Mouse (Mus musculus): ENCODE measurements around the gene Epb41l2. TPM values are rescaled to one million over a fixed set of nuclear protein-coding genes. Genes with fewer than 3 reads are reported as not detected.

The Epb41l2 gene
- polyA plus RNA-seq, 1 experiment from 2014 or later = 101 TPM

DNA sequence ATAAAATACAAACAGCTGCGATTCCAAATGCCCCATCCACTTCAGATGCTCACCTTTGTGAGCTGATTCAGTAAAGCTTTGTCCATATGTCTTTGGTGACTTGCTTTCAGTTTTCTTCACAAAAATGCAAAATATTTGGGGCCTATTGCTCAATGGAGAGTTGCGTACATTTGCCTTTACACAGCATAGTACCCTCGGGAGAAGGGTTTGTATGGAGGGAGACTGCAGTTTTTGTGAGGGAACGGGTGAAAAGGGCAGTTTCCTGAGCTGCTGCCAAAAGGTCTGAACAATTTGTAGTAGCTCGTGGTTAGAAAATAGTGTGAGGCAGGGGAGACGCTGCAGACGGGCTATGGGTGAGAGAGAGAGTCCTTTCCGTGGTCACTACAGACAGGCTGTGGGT lies 40.5 kb downstream of the Epb41l2 start:
- 44% methylated on average over 8 of the region's 8 CpGs for WGBS (ENCODE audit: missing documents)
- H3K36me3 ChIP-seq (ENCODE audit: inconsistent target) = no peaks in the 10 kb centered on the region
- no peak overlapping the region for H3K27ac ChIP-seq
- H3K4me3 ChIP-seq (ENCODE audit: inconsistent target) = no peak overlapping the region
- peaks cover 100% of the 10 kb centered on the region for H3K79me2 ChIP-seq (ENCODE audit: inconsistent target)

- WGBS (ENCODE audit: missing documents) = 94% methylated on average over 9 of the region's 9 CpGs
- Histone ChIP-seq H3K79me2 (ENCODE audit: inconsistent target) (peaks cover 100% of the 10 kb centered on the region), H3K27ac (no peak overlapping the region), H3K4me3 (ENCODE audit: inconsistent target) (no peak overlapping the region), H3K36me3 (ENCODE audit: inconsistent target) (no peaks in the 10 kb centered on the region)
These were observed 41.0 kb downstream of the Epb41l2 start for GRCm38 (mm10) chr10:25400646-25401045.

- H3K4me3 ChIP-seq (ENCODE audit: inconsistent target) = no peak overlapping the region
- no peak overlapping the region for H3K27ac ChIP-seq
- 73% methylated on average over 2 of the region's 2 CpGs for WGBS (ENCODE audit: missing documents)
- H3K36me3 ChIP-seq (ENCODE audit: inconsistent target) = no peaks in the 10 kb centered on the region
- H3K79me2 ChIP-seq (ENCODE audit: inconsistent target) = peaks cover 100% of the 10 kb centered on the region
These were observed 41.8 kb downstream of the Epb41l2 start for GRCm38 (mm10) chr10:25401356-25401755.

GRCm38 (mm10) chr10:25402886-25403285 lies 43.3 kb downstream of the Epb41l2 start:
- Histone ChIP-seq H3K27ac (no peak overlapping the region), H3K4me3 (ENCODE audit: inconsistent target) (no peak overlapping the region), H3K36me3 (ENCODE audit: inconsistent target) (no peaks in the 10 kb centered on the region), H3K79me2 (ENCODE audit: inconsistent target) (peaks cover 100% of the 10 kb centered on the region)
- 100% methylated on average over 1 of the region's 1 CpGs for WGBS (ENCODE audit: missing documents)

DNA sequence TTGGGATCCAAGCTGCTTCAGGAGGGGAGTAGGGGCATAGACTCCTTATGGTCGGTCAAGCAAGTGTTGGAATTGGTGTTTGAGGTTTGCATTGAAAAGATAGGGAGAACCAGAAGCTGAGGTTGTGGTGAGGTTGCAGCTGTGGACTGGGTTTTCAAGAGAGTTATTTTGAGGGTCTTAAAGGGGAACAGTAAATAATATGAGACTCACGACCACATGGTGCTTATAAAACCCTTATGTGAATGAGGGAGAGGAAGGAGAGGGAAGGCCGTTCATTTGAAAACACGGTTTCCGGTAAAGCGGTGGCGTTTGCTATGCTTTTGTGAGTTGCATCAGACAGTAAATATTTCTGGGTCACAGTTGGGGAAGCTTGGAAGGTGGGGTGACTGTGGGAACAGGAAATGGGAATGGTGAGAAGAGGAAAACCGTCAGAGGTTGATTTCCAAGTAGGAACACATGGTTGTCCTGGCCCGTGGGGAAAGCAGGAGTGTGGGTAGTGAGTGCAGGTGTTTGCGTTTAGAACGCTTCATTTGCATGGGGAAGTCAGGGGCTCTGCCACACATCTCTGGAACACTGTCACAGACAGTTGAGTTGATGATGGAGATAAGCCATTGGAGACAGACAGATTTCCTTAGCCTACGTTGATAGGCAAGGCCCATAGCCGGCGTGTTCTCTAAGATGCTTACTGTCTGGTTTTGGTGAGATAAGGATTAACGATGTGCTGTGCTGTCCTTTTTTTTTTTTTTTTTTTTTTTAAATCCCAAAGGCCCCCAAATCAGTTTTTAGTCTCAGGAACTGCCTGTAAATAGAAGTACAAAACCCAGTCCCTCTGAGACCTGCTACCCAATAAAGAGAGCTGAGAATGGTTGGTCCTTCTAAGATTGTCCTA lies 44.5 kb downstream of the Epb41l2 start:
- Histone ChIP-seq H3K4me3 (ENCODE audit: inconsistent target) (no peak overlapping the region), H3K36me3 (ENCODE audit: inconsistent target) (no peaks in the 10 kb centered on the region), H3K79me2 (ENCODE audit: inconsistent target) (peaks cover 100% of the 10 kb centered on the region), H3K27ac (no peak overlapping the region)
- WGBS (ENCODE audit: missing documents) = 24% methylated on average over 15 of the region's 15 CpGs

DNA sequence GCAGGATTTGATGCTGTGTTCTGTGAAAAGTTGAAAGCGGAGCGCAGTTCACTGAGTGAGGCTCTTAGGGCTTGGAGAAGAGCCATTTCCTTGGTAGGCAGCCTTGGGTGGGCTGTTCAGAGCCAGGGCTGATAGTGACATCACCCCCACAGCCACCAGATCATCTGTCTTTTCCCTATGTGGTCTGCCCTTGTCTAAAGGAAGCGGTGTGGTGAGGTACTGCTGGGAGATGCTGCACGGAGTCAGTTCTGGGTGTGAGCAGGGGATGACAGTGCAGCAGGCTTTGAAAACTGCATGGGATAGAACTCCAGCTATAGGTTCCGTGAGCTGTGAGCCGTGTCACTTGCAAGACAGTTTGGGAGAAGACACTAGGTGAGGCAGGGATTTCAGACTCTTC lies 45.1 kb downstream of the Epb41l2 start:
- 84% methylated on average over 6 of the region's 6 CpGs for WGBS (ENCODE audit: missing documents)
- no peak overlapping the region for H3K27ac ChIP-seq
- peaks cover 100% of the 10 kb centered on the region for H3K79me2 ChIP-seq (ENCODE audit: inconsistent target)
- no peaks in the 10 kb centered on the region for H3K36me3 ChIP-seq (ENCODE audit: inconsistent target)
- H3K4me3 ChIP-seq (ENCODE audit: inconsistent target) = no peak overlapping the region

DNA sequence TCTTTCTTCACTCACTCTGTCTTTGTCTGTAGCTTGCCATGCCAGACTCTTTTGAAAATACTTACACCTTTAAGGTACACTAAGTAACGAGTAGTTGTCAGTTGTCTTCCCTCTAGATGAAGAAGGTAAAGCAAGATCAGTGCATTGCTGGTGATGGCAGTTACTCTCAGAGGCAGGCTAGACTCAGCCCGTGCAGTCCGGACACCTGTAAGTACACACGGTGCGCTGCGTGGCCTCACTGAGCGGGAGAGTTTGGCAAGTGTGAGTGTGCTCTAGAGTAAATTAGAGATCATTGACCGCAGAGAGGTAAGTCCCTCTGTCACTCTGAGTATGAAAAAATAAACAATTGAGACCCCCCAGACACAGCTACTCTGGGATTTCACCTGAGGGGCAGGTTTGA lies 46.0 kb downstream of the Epb41l2 start:
- Histone ChIP-seq H3K27ac (no peak overlapping the region), H3K4me3 (ENCODE audit: inconsistent target) (no peak overlapping the region), H3K79me2 (ENCODE audit: inconsistent target) (peaks cover 100% of the 10 kb centered on the region), H3K36me3 (ENCODE audit: inconsistent target) (no peaks in the 10 kb centered on the region)
- WGBS (ENCODE audit: missing documents) = 96% methylated on average over 8 of the region's 8 CpGs

DNA sequence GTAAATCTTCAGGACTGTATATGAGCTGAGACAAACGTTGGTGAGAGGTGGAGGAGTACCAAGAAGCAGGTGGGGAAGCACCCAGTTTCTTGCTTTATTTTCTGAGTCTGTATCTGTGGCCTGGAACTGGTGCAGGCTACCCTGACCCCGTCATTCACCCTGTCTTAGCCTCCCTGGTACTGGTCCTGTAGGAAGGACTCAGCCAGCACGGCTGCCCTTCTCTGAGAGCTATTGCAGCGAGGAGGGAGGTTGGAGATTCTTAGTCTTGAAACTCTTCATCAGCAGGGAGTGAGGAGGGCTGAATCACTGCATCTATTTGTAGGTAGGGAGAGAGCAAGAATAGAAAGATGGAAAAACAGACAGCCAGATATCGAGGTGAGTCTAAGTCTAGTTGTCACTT lies 47.1 kb downstream of the Epb41l2 start:
- no peak overlapping the region for H3K27ac ChIP-seq
- H3K36me3 ChIP-seq (ENCODE audit: inconsistent target) = no peaks in the 10 kb centered on the region
- no peak overlapping the region for H3K4me3 ChIP-seq (ENCODE audit: inconsistent target)
- peaks cover 91% of the 10 kb centered on the region for H3K79me2 ChIP-seq (ENCODE audit: inconsistent target)
- 87% methylated on average over 5 of the region's 5 CpGs for WGBS (ENCODE audit: missing documents)

DNA sequence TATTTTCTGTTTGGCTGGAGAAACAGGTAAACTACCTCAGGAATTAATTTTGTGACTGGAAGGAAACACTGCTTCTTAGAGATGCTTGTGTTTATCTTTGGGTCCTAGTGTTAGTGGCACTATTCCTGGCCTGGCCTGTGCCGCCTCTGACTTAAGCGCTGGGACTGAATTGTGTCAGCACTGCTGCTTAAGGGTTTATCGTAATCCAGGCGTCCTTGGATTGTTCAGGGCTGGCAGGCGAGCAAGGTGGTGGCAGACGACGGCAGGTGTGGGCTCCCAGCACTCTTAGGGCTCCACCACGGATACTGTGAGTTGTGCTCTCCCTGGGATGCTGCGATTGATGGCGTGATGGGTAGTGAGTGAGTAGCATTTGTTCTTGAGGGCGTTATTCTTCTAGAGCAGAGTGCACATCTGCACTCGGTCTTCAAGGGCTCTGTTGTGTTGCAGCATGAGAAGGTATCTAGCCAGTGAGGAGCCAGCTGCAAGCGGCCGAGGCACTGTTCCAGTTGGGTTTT lies 48.6 kb downstream of the Epb41l2 start:
- WGBS (ENCODE audit: missing documents) = 94% methylated on average over 14 of the region's 14 CpGs
- Histone ChIP-seq H3K27ac (no peak overlapping the region), H3K36me3 (ENCODE audit: inconsistent target) (no peaks in the 10 kb centered on the region), H3K4me3 (ENCODE audit: inconsistent target) (no peak overlapping the region), H3K79me2 (ENCODE audit: inconsistent target) (peaks cover 91% of the 10 kb centered on the region)

DNA sequence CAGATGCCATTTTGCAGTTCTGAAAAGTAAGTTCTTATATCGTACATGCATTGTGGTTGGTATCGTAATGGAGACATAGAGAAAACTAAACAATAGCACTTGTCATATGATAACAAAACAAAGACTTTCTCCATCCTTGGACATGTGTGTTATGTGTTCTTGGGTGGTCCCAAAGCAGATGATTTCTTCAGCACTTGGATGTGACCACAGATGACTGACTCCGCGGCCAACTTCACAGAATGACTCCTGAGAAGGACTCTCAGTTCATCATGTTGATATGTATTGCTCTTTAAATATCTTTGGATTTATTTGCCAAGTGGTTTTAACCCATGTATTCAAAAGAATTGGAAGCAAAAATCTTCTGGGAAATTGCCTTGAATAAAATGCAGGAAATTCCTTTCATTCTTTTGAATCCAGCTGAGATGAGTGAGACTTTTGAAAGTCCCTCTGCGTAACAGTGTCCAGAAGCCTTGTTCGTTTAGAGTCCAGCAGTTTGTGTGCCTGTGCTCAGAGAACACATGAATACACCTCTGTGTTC lies 52.3 kb downstream of the Epb41l2 start:
- peaks cover 91% of the 10 kb centered on the region for H3K79me2 ChIP-seq (ENCODE audit: inconsistent target)
- H3K27ac ChIP-seq = no peak overlapping the region
- WGBS (ENCODE audit: missing documents) = 93% methylated on average over 6 of the region's 6 CpGs

DNA sequence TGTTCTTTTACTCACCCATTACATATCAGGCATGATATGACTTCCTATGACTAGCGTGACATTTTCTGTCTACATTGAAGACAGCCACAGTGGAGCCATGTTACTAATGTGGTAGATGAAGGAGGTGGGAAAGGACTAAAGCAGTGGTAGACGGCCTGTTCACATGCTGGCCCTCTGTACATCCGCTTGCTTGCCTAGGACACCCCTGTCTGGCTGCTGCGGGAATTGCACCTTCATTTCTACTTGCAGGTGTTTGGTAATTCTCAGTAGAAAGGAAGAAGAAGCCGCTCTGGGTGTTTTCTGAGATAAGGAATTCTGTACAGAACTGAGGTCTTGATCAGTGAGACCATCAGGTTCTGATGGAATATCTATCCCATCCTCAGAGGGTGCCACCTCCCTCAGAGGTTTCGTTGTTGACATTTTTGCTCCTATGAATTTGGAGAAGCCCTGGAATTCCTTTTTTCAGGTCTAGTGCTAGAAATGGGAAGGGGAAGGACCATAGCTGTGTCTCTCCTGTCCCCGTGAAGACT lies 55.7 kb downstream of the Epb41l2 start:
- Histone ChIP-seq H3K79me2 (ENCODE audit: inconsistent target) (peaks cover 75% of the 10 kb centered on the region), H3K4me3 (ENCODE audit: inconsistent target) (no peak overlapping the region), H3K27ac (no peak overlapping the region), H3K36me3 (ENCODE audit: inconsistent target) (no peaks in the 10 kb centered on the region)
- 83% methylated on average over 7 of the region's 7 CpGs for WGBS (ENCODE audit: missing documents)

More for the DNA sequence above, 52.3 kb downstream of the Epb41l2 start:
- Histone ChIP-seq H3K4me3 (ENCODE audit: inconsistent target) (no peak overlapping the region), H3K36me3 (ENCODE audit: inconsistent target) (no peaks in the 10 kb centered on the region)

GRCm38 (mm10) chr10:25416696-25417095 lies 57.1 kb downstream of the Epb41l2 start:
- no peaks in the 10 kb centered on the region for H3K36me3 ChIP-seq (ENCODE audit: inconsistent target)
- no peak overlapping the region for H3K4me3 ChIP-seq (ENCODE audit: inconsistent target)
- 86% methylated on average over 5 of the region's 5 CpGs for WGBS (ENCODE audit: missing documents)
- peaks cover 70% of the 10 kb centered on the region for H3K79me2 ChIP-seq (ENCODE audit: inconsistent target)
- no peak overlapping the region for H3K27ac ChIP-seq

DNA sequence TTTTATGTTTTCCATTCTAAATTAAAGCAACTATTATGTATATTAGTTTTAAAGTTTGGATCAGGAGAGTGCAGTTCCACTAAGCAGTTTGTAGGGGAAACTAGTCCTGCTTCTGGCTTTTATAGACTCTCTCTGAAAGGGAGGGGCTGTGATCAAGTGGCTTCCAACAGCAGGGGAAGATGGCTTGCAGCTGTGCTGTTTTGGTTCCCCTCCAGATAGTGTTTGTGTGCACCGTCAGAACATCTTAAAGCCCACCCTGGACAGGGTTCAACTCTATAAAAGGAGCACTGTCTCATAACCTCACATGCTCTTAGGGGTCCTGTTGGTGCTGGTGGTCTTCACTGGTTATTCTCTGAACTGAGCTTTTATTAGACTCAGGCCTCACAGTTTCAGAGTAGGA lies 66.5 kb downstream of the Epb41l2 start:
- WGBS (ENCODE audit: missing documents) = 47% methylated on average over 1 of the region's 1 CpGs
- H3K27ac ChIP-seq = no peak overlapping the region
- no peak overlapping the region for H3K4me3 ChIP-seq (ENCODE audit: inconsistent target)
- H3K79me2 ChIP-seq (ENCODE audit: inconsistent target) = peaks cover 52% of the 10 kb centered on the region
- no peaks in the 10 kb centered on the region for H3K36me3 ChIP-seq (ENCODE audit: inconsistent target)

- 74% methylated on average over 4 of the region's 4 CpGs for WGBS (ENCODE audit: missing documents)
- H3K79me2 ChIP-seq (ENCODE audit: inconsistent target) = peaks cover 59% of the 10 kb centered on the region
- H3K4me3 ChIP-seq (ENCODE audit: inconsistent target) = no peak overlapping the region
- no peaks in the 10 kb centered on the region for H3K36me3 ChIP-seq (ENCODE audit: inconsistent target)
- H3K27ac ChIP-seq = no peak overlapping the region
These were observed 67.2 kb downstream of the Epb41l2 start for GRCm38 (mm10) chr10:25426814-25427213.

DNA sequence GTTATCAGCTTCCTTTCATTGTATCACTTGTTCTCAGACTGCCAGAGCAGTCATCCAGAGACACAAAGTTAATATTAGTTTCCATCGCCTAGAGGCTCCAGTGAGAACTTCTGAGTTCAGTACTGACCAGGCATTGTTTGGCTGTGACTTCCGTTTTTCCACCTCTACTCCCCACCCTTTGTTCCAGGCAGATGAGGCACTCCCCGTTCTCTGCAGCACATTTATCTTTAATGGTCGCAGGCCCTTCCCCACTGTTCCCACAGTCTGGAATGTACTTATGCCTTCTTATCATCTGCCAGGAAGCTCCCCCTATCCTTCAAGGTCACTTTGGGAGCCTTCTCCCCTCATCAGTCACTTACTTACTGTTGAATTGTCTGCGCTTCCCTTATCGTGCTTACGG lies 67.9 kb downstream of the Epb41l2 start:
- Histone ChIP-seq H3K4me3 (ENCODE audit: inconsistent target) (no peak overlapping the region), H3K27ac (no peak overlapping the region), H3K79me2 (ENCODE audit: inconsistent target) (peaks cover 66% of the 10 kb centered on the region), H3K36me3 (ENCODE audit: inconsistent target) (no peaks in the 10 kb centered on the region)
- 91% methylated on average over 7 of the region's 7 CpGs for WGBS (ENCODE audit: missing documents)

All from macrophage (primary cell).